Mouse (Mus musculus): ENCODE measurements around the gene Tnr. TPM values are rescaled to one million over a fixed set of nuclear protein-coding genes. Genes with fewer than 3 reads are reported as not detected.

Gene Tnr
- total and polyA plus RNA-seq, 2 experiments = not detected

DNA sequence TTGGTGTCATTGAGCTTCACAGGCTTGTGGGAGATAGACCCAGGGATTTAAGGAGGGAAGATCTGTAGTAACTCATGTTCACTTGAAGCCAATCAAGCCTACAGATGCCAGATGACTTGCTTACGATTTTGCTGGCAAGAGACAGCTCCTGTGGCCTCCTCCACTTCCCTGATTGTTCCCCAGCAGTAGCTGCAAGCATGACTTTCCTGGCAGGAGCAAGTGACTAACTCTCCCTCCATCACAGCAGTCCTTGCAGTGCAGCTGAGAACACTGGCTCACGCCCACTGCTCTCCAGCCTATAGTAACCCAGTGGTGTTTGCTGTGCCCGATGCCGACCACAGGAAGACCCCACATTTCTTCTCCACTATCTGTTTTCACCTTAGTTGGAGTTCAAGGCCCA, 356.3 kb downstream of the Tnr start:
- Histone ChIP-seq H3K4me1 (ENCODE audit: control insufficient read depth, insufficient read depth, low read length) (no peaks in the 10 kb centered on the region), H3K36me3 (ENCODE audit: control insufficient read depth, insufficient read depth, low read length) (no peaks in the 10 kb centered on the region), H3K4me3 (ENCODE audit: insufficient read depth, low read depth, low read length) (no peak overlapping the region), H3K9ac (ENCODE audit: low read depth, low read length) (no peak overlapping the region), H3K27ac (replicated peaks; ENCODE audit: insufficient read depth, low read depth, low read length) (no peak overlapping the region), H3K27me3 (ENCODE audit: control insufficient read depth, insufficient read depth, low read length) (no peaks in the 10 kb centered on the region), H3K79me2 (ENCODE audit: control insufficient read depth, insufficient read depth, low read length) (no peaks in the 10 kb centered on the region)
- WGBS = 70% methylated on average over 4 of the region's 4 CpGs
- no peak for DNase-seq (ENCODE audit: extremely low read depth, low read depth, low spot score)
- TF ChIP-seq POLR2A (IDR thresholded peaks at IDR 0.05; ENCODE audit: extremely low read depth, insufficient read depth, low read length) (no peak), CTCF (IDR thresholded peaks at IDR 0.05; ENCODE audit: low read depth, low read length) (no peak)

DNA sequence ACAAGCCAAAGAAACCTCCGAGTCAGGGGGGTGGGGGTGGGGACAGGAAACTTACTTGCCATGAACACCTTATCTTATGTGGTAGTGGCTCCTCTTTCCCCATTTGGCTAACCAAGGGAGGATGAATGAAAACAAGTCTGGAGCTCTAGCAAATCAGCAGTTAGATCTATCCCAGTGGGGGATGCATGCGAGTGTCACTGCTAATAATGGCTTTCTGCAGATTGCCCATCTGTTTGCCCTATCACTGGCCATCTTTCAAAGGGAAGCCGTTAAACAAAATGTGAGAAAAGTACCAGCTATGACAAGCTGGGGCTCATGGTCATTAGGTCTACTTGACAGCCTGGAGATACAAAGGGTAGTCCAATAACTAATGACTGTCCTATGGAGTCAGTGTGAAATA, 361.9 kb downstream of the Tnr start:
- no peak for TF ChIP-seq CTCF (IDR thresholded peaks at IDR 0.05; ENCODE audit: low read depth, low read length)
- no peaks in the 10 kb centered on the region for H3K4me1 ChIP-seq (ENCODE audit: control insufficient read depth, insufficient read depth, low read length)
- H3K79me2 ChIP-seq (ENCODE audit: control insufficient read depth, insufficient read depth, low read length) = no peaks in the 10 kb centered on the region
- H3K27ac ChIP-seq (replicated peaks; ENCODE audit: insufficient read depth, low read depth, low read length) = no peak overlapping the region
- H3K36me3 ChIP-seq (ENCODE audit: control insufficient read depth, insufficient read depth, low read length) = no peaks in the 10 kb centered on the region
- H3K9ac ChIP-seq (ENCODE audit: low read depth, low read length) = no peak overlapping the region
- H3K4me3 ChIP-seq (ENCODE audit: insufficient read depth, low read depth, low read length) = no peak overlapping the region
- WGBS = 72% methylated on average over 3 of the region's 3 CpGs
- no peaks in the 10 kb centered on the region for H3K27me3 ChIP-seq (ENCODE audit: control insufficient read depth, insufficient read depth, low read length)
- DNase-seq (ENCODE audit: extremely low read depth, low read depth, low spot score) = no peak

DNA sequence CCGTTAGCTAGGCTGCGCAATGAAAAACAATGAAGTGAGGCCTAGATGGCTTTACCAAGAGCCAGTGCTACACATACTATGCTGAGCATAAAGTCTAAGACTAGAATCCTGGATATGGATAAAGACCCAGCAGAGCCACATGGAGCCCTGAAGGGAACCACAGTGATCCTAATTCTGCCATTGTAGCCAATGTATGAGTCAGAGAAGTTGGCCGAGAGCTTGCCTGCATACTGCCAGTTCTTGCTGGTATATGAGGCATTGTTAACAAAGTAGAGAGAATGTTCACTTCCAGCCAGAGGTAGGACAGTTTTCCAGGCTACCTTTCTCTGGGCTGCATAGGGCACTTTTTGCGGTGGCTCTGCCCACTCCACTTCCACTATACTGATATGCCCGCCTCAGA, 365.0 kb downstream of the Tnr start:
- Histone ChIP-seq H3K4me1 (ENCODE audit: control insufficient read depth, insufficient read depth, low read length) (no peaks in the 10 kb centered on the region), H3K79me2 (ENCODE audit: control insufficient read depth, insufficient read depth, low read length) (no peaks in the 10 kb centered on the region), H3K27ac (replicated peaks; ENCODE audit: insufficient read depth, low read depth, low read length) (no peak overlapping the region), H3K27me3 (ENCODE audit: control insufficient read depth, insufficient read depth, low read length) (no peaks in the 10 kb centered on the region), H3K9ac (ENCODE audit: low read depth, low read length) (no peak overlapping the region), H3K4me3 (ENCODE audit: insufficient read depth, low read depth, low read length) (no peak overlapping the region), H3K36me3 (ENCODE audit: control insufficient read depth, insufficient read depth, low read length) (no peaks in the 10 kb centered on the region)
- DNase-seq (ENCODE audit: extremely low read depth, low read depth, low spot score) = no peak
- 96% methylated on average over 5 of the region's 5 CpGs for WGBS
- TF ChIP-seq CTCF (IDR thresholded peaks at IDR 0.05; ENCODE audit: low read depth, low read length) (no peak), POLR2A (IDR thresholded peaks at IDR 0.05; ENCODE audit: extremely low read depth, insufficient read depth, low read length) (no peak)

DNA sequence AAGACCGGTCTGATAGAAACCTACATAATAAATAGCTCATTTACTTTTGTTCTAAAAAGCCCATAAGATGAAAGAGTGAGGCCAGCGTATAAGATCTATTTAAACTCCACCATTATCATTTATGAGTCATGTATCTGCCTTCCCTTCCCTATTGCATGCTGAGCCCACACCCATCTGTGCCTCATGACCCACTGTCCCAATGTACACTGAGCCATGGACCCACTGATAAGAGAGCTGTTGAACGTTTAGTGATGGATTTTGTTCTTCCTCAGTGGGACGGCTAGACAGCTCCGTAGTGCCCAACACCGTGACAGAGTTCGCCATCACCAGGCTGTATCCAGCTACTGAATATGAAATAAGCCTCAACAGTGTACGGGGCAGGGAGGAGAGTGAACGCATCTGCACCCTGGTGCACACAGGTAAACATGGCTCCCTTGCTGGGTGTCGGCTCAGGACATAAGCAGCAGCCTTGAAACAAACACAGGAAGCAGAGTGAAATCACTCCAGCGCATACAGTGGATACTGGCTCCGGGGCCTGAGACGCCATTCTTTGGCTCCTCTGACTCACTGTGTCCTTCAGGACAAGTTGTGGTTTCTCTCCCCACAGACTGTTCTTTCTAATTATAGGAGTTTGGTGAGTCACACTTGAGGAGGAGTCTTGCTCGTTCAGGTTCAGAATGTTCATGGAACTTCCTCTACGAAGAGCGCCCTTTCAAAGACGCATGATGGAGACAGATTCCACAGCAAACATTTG, 365.6 kb downstream of the Tnr start:
- Histone ChIP-seq H3K36me3 (ENCODE audit: control insufficient read depth, insufficient read depth, low read length) (no peaks in the 10 kb centered on the region), H3K27ac (replicated peaks; ENCODE audit: insufficient read depth, low read depth, low read length) (no peak overlapping the region), H3K79me2 (ENCODE audit: control insufficient read depth, insufficient read depth, low read length) (no peaks in the 10 kb centered on the region), H3K9ac (ENCODE audit: low read depth, low read length) (no peak overlapping the region), H3K4me1 (ENCODE audit: control insufficient read depth, insufficient read depth, low read length) (no peaks in the 10 kb centered on the region), H3K4me3 (ENCODE audit: insufficient read depth, low read depth, low read length) (no peak overlapping the region), H3K27me3 (ENCODE audit: control insufficient read depth, insufficient read depth, low read length) (no peaks in the 10 kb centered on the region)
- WGBS = 80% methylated on average over 17 of the region's 17 CpGs
- TF ChIP-seq CTCF (IDR thresholded peaks at IDR 0.05; ENCODE audit: low read depth, low read length) (no peak), POLR2A (IDR thresholded peaks at IDR 0.05; ENCODE audit: extremely low read depth, insufficient read depth, low read length) (no peak)
- DNase-seq (ENCODE audit: extremely low read depth, low read depth, low spot score) = no peak

DNA sequence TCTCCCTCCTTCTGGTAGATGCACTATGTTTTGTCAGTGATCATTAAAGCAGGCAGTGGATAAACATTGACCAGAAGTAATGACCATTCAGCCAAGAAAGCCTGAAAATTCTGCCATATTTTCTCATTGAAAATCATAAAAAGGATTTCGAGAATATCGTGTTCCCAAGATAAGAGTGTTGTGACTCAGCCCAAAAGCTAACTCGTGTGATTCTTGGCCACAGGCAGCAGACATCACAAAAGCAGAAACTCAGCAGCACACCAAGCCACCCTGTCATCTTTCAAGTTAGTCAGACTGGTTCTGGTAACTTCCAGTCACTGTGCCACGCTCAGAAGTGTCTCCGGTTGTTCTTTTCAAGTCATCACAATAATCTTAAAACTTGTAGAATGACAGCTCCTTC, 367.0 kb downstream of the Tnr start:
- Histone ChIP-seq H3K27ac (replicated peaks; ENCODE audit: insufficient read depth, low read depth, low read length) (no peak overlapping the region), H3K4me1 (ENCODE audit: control insufficient read depth, insufficient read depth, low read length) (no peaks in the 10 kb centered on the region), H3K36me3 (ENCODE audit: control insufficient read depth, insufficient read depth, low read length) (no peaks in the 10 kb centered on the region), H3K27me3 (ENCODE audit: control insufficient read depth, insufficient read depth, low read length) (no peaks in the 10 kb centered on the region), H3K4me3 (ENCODE audit: insufficient read depth, low read depth, low read length) (no peak overlapping the region), H3K79me2 (ENCODE audit: control insufficient read depth, insufficient read depth, low read length) (no peaks in the 10 kb centered on the region), H3K9ac (ENCODE audit: low read depth, low read length) (no peak overlapping the region)
- no peak for TF ChIP-seq CTCF (IDR thresholded peaks at IDR 0.05; ENCODE audit: low read depth, low read length)
- TF ChIP-seq POLR2A (IDR thresholded peaks at IDR 0.05; ENCODE audit: extremely low read depth, insufficient read depth, low read length) = no peak
- 75% methylated on average over 5 of the region's 5 CpGs for WGBS
- no peak for DNase-seq (ENCODE audit: extremely low read depth, low read depth, low spot score)

DNA sequence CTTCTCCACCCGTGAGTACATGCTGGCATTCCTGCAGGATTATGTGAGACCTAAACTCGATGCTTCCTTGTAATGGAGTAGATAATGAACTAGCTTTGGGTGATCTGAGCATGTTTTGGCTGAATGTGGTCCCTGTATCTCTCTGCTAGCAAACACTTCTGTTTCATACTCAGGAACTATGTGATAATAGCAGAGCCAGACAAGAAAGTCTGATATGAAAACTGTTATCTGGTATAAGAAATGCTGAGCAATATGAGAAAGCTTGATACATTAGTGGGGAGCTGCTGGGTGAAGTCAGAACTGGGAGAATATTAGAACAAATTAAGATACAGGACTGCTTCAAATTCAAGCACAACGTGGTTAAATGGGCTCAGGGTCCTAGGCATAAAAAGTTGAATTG, 371.5 kb downstream of the Tnr start:
- no peaks in the 10 kb centered on the region for H3K4me1 ChIP-seq (ENCODE audit: control insufficient read depth, insufficient read depth, low read length)
- H3K27me3 ChIP-seq (ENCODE audit: control insufficient read depth, insufficient read depth, low read length) = no peaks in the 10 kb centered on the region
- no peak overlapping the region for H3K27ac ChIP-seq (replicated peaks; ENCODE audit: insufficient read depth, low read depth, low read length)
- H3K9ac ChIP-seq (ENCODE audit: low read depth, low read length) = no peak overlapping the region
- no peaks in the 10 kb centered on the region for H3K79me2 ChIP-seq (ENCODE audit: control insufficient read depth, insufficient read depth, low read length)
- no peak for TF ChIP-seq POLR2A (IDR thresholded peaks at IDR 0.05; ENCODE audit: extremely low read depth, insufficient read depth, low read length)
- H3K4me3 ChIP-seq (ENCODE audit: insufficient read depth, low read depth, low read length) = no peak overlapping the region
- 46% methylated on average over 3 of the region's 3 CpGs for WGBS
- H3K36me3 ChIP-seq (ENCODE audit: control insufficient read depth, insufficient read depth, low read length) = no peaks in the 10 kb centered on the region
- no peak for DNase-seq (ENCODE audit: extremely low read depth, low read depth, low spot score)

Data from liver, adult 2 months (tissue).